Mouse (Mus musculus) spleen, embryonic (tissue): ENCODE data around the gene Myo15b.

Source experiments
- CTCF ChIA-PET: fragments of 350-600 bp; sonication (Branson Sonifier 250); formaldehyde crosslinking; loops from one replicate; lab custom pipeline; 2022; lab: Charles Lee

Myo15b gene

GRCm38 (mm10) chr11:115858354-115858753 is at the start of gene Myo15b:
Myo15b (plus strand) TSS chr11:115858406.
- CTCF ChIA-PET, result interaction anchor here (0.5 kb wide), 1 partner anchor 440 kb away, joined by 4 read pairs; no protein-coding TSS in a partner anchor

- CTCF ChIA-PET, result no interaction called here
Observed at GRCm38 (mm10) chr11:115808696-115809310, 49.4 kb upstream of the Myo15b start.

DNA sequence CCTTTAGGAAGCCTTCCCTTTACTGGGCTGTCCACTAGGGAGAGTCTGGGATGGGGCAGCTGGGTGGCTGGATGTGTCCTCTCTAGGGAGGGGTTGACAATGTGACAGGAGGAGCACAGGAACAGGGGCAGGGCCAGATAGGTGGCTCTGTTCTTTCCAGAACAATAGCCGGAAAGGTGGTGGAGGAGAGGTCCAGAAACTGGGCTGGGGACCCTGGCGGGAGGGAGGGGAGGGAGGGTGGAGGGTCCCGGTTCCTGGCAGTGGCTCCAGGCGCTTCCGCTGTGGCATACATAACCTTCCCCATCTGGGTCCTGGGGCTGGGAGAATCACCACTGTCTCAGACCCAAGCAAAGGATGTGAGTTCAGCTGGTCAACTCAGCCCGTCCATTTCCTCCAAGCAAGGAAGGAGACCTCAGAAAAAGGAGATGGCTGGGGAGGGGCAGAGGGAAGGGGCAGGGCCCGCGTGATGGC is 48.9 kb upstream of the Myo15b start:
- CTCF ChIA-PET, result no interaction called here

DNA sequence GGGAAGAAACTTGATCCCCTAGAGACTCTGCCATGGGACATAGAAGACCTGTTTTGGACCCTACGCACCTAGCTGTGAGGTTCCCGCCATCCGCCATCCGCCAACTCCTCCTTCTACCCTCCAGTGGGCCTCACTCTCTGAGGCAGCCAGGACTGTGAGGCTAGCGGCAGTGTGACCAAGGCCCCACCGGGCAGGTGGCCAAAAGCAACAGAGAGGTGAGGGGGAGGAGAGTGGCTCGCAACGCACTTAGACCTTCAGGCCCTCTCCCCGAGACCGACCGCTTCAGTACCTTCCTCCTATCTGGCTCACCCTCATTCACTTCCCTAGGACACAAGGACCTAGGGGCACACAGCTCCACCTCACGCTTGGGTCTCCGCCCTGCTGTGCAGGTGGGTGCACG is 47.8 kb upstream of the Myo15b start:
- CTCF ChIA-PET, result no interaction called here

DNA sequence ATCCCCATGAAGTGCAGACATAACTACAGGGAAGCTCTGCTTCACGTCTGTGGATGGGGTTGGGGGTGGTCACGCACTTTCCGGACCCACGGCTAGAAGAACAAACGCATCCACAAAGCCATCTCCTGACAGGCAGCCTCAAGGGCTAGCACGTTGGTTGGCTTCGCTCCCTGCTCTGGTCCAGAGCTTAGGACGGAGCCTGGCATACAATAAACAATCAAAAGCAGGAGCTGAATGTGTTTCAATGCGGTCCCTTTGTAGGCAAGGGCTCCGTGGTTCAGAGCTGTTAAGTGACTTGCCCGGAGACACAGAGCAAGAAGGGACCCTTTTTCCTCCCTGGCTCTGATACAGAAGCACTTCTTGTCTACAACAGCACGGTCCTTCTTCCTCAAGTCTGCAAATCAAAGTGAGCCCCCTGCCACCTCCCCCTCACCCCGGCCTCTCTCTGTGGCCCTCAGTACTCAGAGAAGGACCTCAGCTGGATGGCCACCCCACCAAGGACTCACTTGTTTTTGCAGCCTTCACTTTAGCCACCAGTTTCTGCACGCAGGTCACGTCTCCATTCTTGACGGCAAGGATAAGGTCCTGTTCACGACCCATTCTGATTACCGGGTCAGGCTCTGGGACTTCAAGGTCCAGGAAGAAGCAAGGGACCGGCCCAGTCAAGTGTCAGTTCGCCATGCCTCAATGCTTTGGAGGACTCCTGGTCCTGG is 46.7 kb upstream of the Myo15b start:
- CTCF ChIA-PET, result no interaction called here

DNA sequence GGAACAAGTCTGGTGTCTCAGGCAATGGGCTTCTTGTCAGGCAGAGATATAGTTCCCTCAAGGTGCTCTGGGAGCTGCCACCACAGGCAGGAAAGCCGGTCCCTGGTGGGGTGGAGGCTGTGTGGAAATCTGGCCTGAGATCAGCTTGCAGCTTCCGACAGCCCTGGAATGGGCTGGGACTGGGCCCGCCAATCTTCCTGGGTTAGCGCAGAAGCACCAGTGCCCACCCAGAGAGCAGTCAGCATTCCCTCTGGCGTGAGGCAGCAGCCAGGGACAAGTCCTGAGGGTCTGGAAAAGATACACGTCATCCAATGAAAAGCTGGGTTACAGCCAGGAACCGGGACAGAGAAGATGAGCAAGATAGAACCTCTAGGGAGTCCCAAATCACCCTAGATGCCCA is 46.1 kb upstream of the Myo15b start:
- CTCF ChIA-PET, result no interaction called here

GRCm38 (mm10) chr11:115812533-115813420 is 45.4 kb upstream of the Myo15b start:
- CTCF ChIA-PET, result interaction anchor here (0.5 to 0.7 kb wide), 2 partner anchors 89 to 1073 kb away, joined by 3 to 4 read pairs; no protein-coding TSS in a partner anchor

DNA sequence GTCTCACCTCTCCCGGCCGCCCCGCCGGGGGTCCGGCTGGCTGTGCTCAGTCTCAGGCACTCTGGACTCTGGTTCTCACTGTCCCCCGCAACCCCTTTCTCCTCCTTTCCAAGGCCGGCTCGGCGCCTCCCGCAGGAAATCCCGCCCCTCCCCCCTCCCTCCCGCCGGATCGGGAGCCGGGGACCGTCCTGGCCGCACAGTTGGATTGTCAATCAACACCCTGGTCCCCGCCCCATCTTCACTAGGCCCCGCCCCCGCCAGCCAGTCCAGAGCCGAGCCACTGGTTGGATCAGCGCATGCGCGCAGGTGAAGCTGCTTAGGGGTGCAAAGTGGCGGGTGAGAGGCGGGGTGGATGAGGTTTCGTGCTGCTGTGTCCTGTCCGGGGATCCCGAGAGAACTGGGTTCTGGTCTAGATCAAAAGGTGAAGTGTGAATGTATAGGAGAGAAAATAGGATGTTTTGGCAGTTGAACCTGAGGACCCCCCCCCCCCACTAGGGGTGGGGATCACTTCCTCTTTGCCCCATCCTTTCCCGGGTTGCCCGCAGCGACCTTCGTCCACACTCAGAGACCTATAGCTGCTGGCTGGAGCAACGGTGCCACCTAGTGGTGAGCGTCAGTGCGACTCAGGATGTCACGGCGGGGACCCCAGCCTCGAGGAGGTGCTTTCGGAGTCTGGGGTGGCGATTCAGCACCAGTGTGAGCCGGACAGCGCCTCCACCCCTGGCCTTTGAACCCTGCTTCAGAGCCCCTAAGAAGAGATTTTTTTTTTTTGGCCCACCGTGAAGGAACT is 44.5 kb upstream of the Myo15b start, which contains the start of gene Caskin2:
TSS of gene Caskin2 (minus strand) at position 133 of the 790 bp plus-strand sequence.
- CTCF ChIA-PET, result interaction anchor here (0.5 to 1.3 kb wide), 5 partner anchors 9 to 1072 kb away, joined by 3 to 10 read pairs (median 3); partner anchors contain the start of gene Tmem94

- CTCF ChIA-PET, result interaction anchor here (0.5 to 1.3 kb wide), 3 partner anchors 41 to 94 kb away, joined by 3 read pairs; partner anchors contain the start of gene Tmem94
Observed at GRCm38 (mm10) chr11:115814605-115815450, 43.4 kb upstream of the Myo15b start, which contains the start of gene Tsen54. Tsen54 (plus strand) TSS chr11:115814724.

- CTCF ChIA-PET, result interaction anchor here (0.7 kb wide), 1 partner anchor 1237 kb away, joined by 4 read pairs; no protein-coding TSS in a partner anchor
Observed at GRCm38 (mm10) chr11:115817331-115817730, 40.9 kb upstream of the Myo15b start.

DNA sequence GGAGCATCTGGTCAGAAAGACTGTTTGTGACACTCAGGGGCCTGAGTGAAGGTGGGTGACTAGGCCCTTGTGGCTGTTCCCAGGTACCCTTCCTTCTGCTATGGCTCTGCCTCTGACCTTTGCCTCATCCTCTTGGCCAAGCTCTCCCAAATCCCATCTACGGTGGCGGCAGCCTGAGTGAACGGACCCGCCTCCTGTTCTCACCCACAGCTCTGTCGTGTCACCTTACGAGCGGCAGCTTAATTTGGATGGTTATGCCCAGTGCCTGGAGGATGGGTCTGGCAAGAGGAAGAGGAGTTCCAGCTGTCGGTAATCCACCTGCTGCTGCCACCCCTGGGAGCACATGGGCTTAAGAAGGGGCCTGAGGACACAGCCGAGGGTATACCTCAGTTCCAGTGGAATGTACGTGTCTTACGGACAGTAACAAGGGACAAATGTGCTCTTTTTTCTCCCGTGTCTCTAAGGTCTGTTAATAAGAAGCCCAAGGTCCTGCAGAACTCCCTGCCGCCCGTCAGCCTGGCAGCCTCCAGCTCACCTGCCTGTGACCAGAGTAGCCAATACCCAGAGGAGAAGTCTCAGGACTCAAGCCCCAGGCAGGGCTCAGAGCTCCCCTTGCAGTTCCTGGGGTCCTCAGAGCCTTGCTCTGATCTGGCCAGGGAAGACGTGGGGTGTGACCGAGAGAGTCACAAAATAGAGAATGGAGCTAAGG is 38.1 kb upstream of the Myo15b start:
- CTCF ChIA-PET, result interaction anchor here (0.5 to 1.0 kb wide), 2 partner anchors 8 to 115 kb away, joined by 3 read pairs; no protein-coding TSS in a partner anchor

GRCm38 (mm10) chr11:115821001-115821400 is 37.2 kb upstream of the Myo15b start:
- CTCF ChIA-PET, result interaction anchor here (0.5 kb wide), 1 partner anchor 114 kb away, joined by 3 read pairs; no protein-coding TSS in a partner anchor

- CTCF ChIA-PET, result interaction anchor here (0.7 kb wide), 1 partner anchor 660 kb away, joined by 3 read pairs; no protein-coding TSS in a partner anchor
Observed at GRCm38 (mm10) chr11:115823774-115824740, 34.1 kb upstream of the Myo15b start, which contains the start of gene Llgl2. Llgl2 (plus strand) TSS chr11:115824049.

DNA sequence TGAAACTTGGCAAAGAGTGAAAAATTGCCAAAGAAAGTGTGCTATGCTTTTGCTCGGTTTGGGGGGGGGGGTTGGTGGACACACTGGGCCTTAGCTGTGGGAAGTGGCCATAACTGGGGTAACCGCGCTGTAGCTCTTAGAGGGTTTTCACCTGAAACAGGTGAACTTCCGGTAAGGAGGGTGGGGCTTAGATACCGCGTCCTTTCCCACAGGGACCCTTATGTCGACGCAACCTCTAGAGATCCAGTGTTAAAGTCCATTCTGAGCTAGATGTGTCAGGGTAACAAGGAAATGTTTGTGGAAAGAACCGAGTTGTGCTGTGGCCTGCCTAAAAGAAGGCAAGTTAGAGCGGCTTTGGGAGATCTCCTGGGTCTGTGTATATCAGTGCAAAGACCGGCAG is 33.4 kb upstream of the Myo15b start:
- CTCF ChIA-PET, result interaction anchor here (0.7 kb wide), 1 partner anchor 659 kb away, joined by 3 read pairs; no protein-coding TSS in a partner anchor

DNA sequence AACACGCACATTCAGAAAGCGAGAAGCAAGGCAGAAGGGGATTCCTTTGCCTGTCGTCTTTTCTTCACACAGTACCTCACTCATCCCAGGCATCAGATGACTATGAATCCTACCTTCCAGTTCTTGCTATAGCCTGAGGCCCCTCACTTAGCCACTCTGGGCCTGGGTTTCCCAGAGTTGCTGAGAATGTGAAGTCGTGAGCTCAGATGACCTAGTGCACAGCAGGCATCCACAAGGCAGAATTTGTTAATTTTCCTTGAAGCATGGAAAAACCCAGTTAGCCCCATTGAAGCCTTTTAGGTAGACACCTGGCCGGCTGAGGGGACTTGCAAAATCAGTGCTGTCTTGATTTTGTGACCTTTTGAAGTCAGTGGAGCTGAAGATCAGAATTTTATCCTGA is 31.7 kb upstream of the Myo15b start:
- CTCF ChIA-PET, result no interaction called here

GRCm38 (mm10) chr11:115827624-115828023 is 30.6 kb upstream of the Myo15b start:
- CTCF ChIA-PET, result interaction anchor here (1.1 kb wide), 1 partner anchor 8 kb away, joined by 3 read pairs; no protein-coding TSS in a partner anchor

- CTCF ChIA-PET, result interaction anchor here (0.7 kb wide), 1 partner anchor 75 kb away, joined by 7 read pairs; no protein-coding TSS in a partner anchor
Observed at GRCm38 (mm10) chr11:115829036-115829435, 29.2 kb upstream of the Myo15b start.
